Mouse (Mus musculus) olfactory bulb, adult 2 months (tissue): Measurements from ENCODE around the gene Rab5b. TPM values are rescaled to one million over a fixed set of nuclear protein-coding genes. Genes with fewer than 3 reads are reported as not detected.
A peak's percentile ranks its signal among the peaks of the same experiment; 100 is the strongest.

Source experiments
- H3K27ac ChIP-seq: fragments of 200-500 bp; 2 replicates; pipeline ENCODE4 v1.5.1; 2012; ENCODE audit warnings: low read depth, low read length; ENCODE audit not compliant: insufficient read depth
- H3K4me1 ChIP-seq: fragments of 200-500 bp; 2 replicates; pipeline ENCODE4 v1.6.1; 2012; ENCODE audit warnings: low read length; ENCODE audit not compliant: control insufficient read depth, insufficient read depth
- H3K4me3 ChIP-seq: fragments of 200-500 bp; 2 replicates; pipeline ENCODE4 v1.5.1; 2012; ENCODE audit warnings: mild to moderate bottlenecking, low read depth, low read length, moderate library complexity; ENCODE audit not compliant: insufficient read depth
- CTCF ChIP-seq: fragments of 200-500 bp; IDR thresholded peaks from 2 replicates; pipeline ENCODE4 v1.5.1; 2012; ENCODE audit warnings: low read depth, mild to moderate bottlenecking, low read length, moderate library complexity; ENCODE audit not compliant: insufficient read depth
- POLR2A ChIP-seq: fragments of 200-500 bp; IDR thresholded peaks from 2 replicates; pipeline ENCODE4 v1.6.1; 2012; ENCODE audit warnings: mild to moderate bottlenecking, low read depth, low read length, moderate library complexity; ENCODE audit not compliant: insufficient read depth
- WGBS: fragments of 180-500 bp; shearing (Covaris S2); methylation state at CpG from one replicate; pipeline ENCODE4 v1.1.7; 2018; 5-methylcytosine and 5-hydroxymethylcytosine counted together
- polyA plus RNA-seq: library from polyadenylated mRNA; stranded (reverse); fragments of >200 nt; gene quantifications from 2 replicates; pipeline ENCODE4 v1.2.4, GENCODE M21; 2012; ENCODE audit warnings: low replicate concordance; ENCODE audit not compliant: missing spikeins, insufficient read depth, insufficient read length

The Rab5b gene
- polyA plus RNA-seq, result not detected in 2 replicates

DNA sequence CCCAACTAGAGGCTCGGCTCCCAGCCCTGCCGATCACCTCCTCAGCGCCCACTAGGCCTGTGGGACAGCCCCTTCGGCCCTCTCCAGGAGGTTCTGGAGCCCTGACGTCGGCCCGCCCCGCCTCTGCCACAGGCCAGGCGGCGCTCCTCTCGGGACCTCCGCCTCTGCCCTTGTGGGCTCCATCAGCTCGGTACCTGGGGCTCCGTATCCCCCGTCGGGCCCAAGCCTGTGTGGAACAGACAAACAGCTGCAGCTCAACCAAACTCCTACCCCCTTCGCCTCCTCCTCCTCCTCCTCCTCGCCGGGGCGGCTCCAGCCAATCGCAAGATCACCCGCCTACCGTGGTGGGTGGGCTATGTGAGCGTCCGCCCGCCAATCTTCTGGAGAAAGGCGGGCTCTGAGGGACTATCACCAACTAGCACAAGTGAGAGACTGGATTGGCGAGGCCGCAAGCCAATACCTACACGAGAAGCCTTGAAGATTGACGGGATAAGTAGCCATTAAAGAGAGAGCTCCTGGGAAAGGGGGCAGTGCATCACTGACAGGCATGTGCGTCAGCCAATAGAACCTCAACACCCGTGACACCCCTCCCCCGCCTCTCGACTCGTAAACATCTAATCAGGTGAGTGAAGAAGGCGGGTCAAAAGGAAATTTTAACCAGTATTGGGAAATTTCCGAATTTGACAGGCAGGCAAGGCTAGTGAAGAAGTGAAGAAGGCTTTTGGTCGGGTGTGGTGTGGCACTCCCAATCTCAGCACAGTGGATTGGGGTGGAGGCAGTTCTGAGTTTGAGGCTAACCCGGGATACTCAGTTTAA is at the start of gene Rab5b:
TSS of gene Rab5b (minus strand) at position 273 of the 816 bp plus-strand sequence.
- 0 out of 2 replicates have a peak, but pooled peaks cover 2% of the 10 kb centered on the region for H3K4me1 ChIP-seq
- peak within 1 kb of the TSS; percentile 89 for H3K4me3 ChIP-seq
- under 1% methylated on average over 40 of the region's 40 CpGs for WGBS
- peak; percentile 85 for TF ChIP-seq POLR2A
- TF ChIP-seq CTCF, result no peak
- peak within 1 kb of the TSS; percentile 90 for H3K27ac ChIP-seq

DNA sequence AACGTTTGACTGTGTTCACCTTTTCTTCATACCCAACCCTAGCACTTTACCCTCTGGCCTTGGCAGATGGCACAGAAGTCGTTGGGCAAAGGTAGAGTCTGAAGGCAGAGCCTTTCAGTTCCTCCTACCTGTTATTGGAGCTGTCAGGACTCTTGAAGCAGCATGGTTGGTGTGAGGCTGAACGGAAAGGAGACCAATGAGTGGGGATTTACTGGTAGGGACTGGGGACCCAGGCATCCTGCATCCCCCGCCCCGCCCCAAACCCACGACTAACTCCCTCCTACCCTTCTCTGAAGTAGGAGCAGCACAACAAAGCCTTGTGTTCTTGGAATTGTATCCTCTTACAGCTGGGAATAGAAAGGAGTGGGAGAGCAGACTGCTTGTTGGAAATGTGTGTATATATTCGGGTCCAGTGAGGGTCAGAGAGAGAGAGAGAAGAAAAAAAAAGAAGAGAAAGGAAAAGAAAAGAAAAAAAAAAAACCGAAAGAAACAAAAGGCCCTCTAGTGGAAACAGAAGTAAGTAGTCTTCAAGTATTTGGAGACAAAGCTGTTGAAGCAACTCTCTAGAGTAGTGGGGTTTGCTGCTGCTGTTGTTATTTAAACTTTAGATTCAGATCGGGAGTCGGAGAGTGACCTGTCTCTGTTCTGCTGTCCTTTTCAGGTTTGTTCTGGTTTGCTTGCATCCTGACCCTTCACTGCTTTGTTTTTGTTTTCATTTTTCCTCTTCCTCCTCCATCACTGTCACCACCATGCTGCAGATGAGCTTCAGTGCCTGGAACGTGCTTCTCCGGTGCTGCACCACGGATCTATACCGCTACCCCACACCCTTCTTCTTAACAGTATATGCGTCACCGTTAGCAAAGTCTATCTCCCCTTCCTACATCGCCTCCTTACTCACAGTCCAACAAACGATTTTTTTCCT is 48.9 kb upstream of the Rab5b start, which contains the start of gene Dgka:
TSS of gene Dgka (minus strand) at position 176 of the 922 bp plus-strand sequence.
- Histone ChIP-seq H3K4me1 (peaks cover 12% of the 10 kb centered on the region), H3K27ac (peak within 1 kb of the TSS; percentile 16; the same call in 1 of the 2 replicates), H3K4me3 (peak within 1 kb of the TSS; percentile 65)
- whole genome bisulfite sequencing, result 26% methylated on average over 18 of the region's 18 CpGs
- no peak for TF ChIP-seq CTCF
- no peak for TF ChIP-seq POLR2A

DNA sequence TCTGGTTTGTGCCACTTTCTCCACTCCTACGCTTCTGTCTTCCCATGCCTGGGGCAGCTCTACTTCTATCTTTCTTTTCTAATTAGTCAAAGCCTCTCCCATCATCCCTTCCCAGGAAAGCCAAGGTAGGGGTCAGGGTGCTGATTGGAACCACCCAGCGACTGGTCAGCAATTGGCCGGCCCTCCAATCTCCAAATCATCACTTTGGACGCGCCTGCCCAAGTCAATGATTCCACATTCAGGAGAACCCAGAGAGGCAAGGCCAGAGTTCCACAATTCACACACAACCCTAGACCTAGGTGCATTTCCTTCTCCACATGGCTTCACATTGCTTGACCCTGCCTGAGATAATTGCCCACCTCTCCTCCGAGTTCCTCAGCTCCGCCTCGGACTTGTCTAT is 48.1 kb upstream of the Rab5b start:
- Histone ChIP-seq H3K27ac (peak overlapping the region; percentile 16; the same call in 1 of the 2 replicates), H3K4me1 (peaks cover 12% of the 10 kb centered on the region), H3K4me3 (peak overlapping the region; percentile 65)
- TF ChIP-seq POLR2A (no peak), CTCF (no peak)
- 35% methylated on average over 8 of the region's 8 CpGs for WGBS

DNA sequence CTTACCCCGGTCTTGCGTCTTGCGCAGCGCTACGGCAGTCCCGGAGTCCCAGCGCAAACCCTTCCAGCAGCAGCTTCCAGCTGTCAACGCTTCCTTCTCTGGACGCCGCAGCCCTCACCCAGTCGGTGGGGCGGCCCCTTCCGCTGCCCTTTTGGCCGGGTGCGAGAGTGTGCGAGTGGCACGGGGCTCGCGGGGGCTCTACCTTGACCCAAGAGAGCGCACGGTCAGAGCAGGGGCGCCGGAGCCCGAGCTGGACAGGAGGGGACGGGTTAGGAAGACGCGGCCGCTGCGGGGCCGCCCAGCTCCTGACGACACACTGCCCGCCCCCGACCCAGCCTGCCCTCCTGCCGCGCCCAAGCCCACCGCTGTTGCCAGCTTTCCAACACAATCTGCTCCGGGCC is 47.7 kb upstream of the Rab5b start:
- peak overlapping the region; percentile 16; the same call in 1 of the 2 replicates for H3K27ac ChIP-seq
- H3K4me3 ChIP-seq, result peak overlapping the region; percentile 65
- WGBS, result 2% methylated on average over 37 of the region's 37 CpGs
- peaks cover 12% of the 10 kb centered on the region for H3K4me1 ChIP-seq
- TF ChIP-seq POLR2A, result peak; percentile 34; the same call in 1 of the 2 replicates
- TF ChIP-seq CTCF, result no peak

DNA sequence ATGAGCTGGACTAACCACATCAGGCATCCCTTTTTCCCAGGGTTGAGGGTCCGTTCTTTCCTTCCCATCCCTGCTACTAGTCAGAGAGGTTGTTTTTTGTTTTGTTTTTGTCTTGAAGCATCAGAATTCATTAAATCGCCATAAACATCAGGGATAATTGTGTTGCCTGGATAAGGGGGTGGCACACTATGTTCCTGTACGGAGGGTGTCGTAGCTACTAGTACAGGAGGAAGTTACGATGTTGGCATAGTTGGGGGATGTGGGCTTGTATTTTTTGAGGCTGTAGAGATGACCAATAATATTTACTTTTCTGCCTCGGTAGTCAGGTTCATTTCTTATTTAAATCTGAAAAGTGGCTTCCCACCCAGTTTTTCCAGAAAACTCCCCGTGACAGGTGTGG is 47.2 kb upstream of the Rab5b start:
- WGBS, result 3% methylated on average over 7 of the region's 7 CpGs
- Histone ChIP-seq H3K4me1 (peaks cover 12% of the 10 kb centered on the region), H3K4me3 (peak overlapping the region; percentile 65), H3K27ac (no peak overlapping the region)
- TF ChIP-seq CTCF, result no peak
- no peak for TF ChIP-seq POLR2A

DNA sequence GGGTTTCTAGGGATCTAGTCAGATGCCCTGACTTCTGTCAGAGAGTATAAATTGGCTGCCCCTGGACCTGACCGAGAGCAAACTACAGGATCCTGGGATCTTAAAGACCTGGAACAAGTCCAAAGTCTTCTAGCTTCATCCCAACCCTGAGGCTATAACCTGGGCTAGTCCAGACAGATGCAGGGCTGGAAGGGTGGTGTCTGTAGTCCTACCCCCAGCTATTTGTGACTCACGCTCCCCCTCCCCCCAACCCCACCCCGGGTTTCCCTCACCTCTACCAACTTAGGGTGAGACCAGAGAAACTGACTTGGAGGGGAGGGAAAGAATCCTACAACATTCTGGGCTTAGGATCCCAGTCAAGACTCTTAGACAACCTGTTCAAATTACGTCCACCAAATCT is 46.6 kb upstream of the Rab5b start:
- H3K4me3 ChIP-seq, result no peak overlapping the region
- 46% methylated on average over 4 of the region's 4 CpGs for WGBS

DNA sequence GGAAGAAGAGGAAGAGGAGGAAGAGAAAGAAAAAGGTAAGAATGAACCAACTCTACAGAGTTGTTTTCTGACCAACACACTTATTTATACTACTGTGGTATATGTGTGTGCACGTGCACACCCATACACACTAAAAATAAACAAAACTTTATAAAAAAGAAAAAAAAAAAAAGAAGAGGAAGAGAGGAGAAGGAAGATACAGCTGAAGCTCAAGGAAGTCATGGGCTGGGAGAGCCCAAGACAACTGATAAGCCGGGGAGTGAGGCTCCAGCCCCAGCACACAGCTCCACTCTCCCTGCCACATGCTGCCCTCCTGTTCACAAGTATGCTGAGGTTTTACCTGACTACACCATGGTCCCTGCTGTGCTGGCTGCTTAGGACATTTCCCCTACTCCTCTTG is 44.2 kb upstream of the Rab5b start:
- peaks cover 10% of the 10 kb centered on the region for H3K4me1 ChIP-seq
- WGBS, result 76% methylated on average over 2 of the region's 2 CpGs
- H3K27ac ChIP-seq, result no peak overlapping the region
- TF ChIP-seq POLR2A, result no peak
- TF ChIP-seq CTCF, result no peak
- no peak overlapping the region for H3K4me3 ChIP-seq

More for the DNA sequence above, 46.6 kb upstream of the Rab5b start:
- TF ChIP-seq CTCF (no peak), POLR2A (no peak)
- Histone ChIP-seq H3K4me1 (peaks cover 9% of the 10 kb centered on the region), H3K27ac (no peak overlapping the region)

DNA sequence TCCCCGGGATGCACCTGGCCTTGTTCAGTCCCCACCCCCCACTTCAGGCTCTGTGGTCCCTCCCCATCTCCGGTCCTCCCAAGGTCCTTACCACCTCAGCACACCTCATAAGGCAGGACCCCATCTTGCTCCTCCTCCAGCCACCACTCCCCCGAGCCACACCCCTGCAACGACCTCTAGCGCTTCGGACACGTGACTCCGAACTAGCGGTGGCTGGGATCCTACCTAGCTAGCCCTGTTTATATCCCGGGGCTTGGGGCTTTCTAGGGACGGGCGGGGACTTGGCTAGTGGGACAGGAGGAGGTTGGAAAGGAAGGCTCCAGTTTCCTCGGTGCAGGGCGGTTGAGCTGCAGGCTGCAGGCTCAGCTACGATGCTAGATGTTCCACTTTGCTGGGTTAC is 41.4 kb upstream of the Rab5b start:
- TF ChIP-seq POLR2A, result no peak
- TF ChIP-seq CTCF, result no peak
- Histone ChIP-seq H3K4me3 (0 out of 2 replicates have a peak overlapping the region, but pooled peaks have one; percentile 9), H3K4me1 (peaks cover 4% of the 10 kb centered on the region), H3K27ac (no peak overlapping the region)
- 11% methylated on average over 15 of the region's 15 CpGs for WGBS

DNA sequence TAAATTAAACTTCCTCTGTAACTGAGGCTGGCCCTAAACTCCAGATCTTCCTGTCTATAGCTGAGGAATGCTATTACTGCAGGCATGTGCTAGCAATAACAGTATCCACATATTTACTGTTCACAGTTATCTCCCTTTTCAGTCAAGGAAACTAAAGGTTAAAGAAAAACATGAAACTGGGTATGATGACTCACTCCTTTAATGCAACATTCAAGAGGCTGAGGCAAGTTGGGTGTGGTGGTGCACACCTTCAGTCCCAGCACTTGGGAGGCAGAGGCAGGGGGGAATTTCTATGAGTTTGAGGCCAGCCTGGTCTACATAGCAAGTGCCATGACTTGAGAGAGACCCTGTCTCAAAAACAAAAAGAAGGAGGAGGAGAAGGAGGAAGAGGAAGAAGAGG is 35.9 kb upstream of the Rab5b start:
- H3K4me1 ChIP-seq, result peaks cover 3% of the 10 kb centered on the region; the same call in 1 of the 2 replicates
- no peak overlapping the region for H3K4me3 ChIP-seq
- H3K27ac ChIP-seq, result no peak overlapping the region
- TF ChIP-seq POLR2A, result no peak
